1 mouse cellular context compared by ENCODE assay signal in the genomic region with DNA sequence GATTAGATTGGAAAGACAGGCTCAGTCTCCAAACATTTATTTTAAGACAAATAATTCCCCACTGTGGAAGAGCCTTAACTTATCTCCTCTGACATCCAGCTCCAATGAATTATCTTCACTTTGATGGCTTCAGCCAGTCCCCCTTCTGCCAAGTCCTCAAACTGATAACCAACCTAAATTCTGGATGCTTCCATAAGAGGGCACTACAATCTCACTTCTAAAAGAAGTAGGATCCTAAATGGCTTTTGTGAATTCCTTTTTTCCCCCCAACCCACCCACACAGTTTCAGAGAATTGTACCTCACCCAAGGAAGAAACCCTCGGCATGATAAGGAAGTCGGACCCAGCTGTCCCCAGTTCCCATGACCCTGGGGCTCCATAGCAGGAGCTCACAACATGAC.
TF ChIP-seq lines count a peak whose summit lies in the region.

No protein-coding gene starts in this region.

TF ChIP-seq in CH12.LX, 34 proteins besides CTCF, POLR2A, EP300 and RAD21:
- TF ChIP-seq SIN3A (IDR thresholded peaks at IDR 0.05; ENCODE audit: low read length), result no peak
- TF ChIP-seq CHD1 (IDR thresholded peaks at IDR 0.05; ENCODE audit: low read depth, low read length), result no peak
- no peak for TF ChIP-seq MXI1 (IDR thresholded peaks at IDR 0.05; ENCODE audit: low read depth, low read length)
- no peak for TF ChIP-seq IRF4 (IDR thresholded peaks at IDR 0.05; ENCODE audit: low read depth, low read length)
- no peak for TF ChIP-seq POLR2AphosphoS2 (IDR thresholded peaks at IDR 0.05; ENCODE audit: low read depth, low read length)
TF ChIP-seq in CH12.LX: peak in this region for 0.
